Mouse (Mus musculus): Measurements from ENCODE around the gene Cd164l2. TPM values are rescaled to one million over a fixed set of nuclear protein-coding genes. Genes with fewer than 3 reads are reported as not detected.

Gene Cd164l2
- polyA plus RNA-seq (2014; fragmentation: Nextera tagmentation; extraction: Ambion mirVana) = 1.9 and 2.5 TPM in 2 replicates

- 2% methylated on average over 52 of the region's 52 CpGs for WGBS
- H3K36me3 ChIP-seq (ENCODE audit: control insufficient read depth, insufficient read depth, low read length) = no peaks in the 10 kb centered on the region
- H3K4me1 ChIP-seq (replicated peaks; ENCODE audit: control insufficient read depth, insufficient read depth, low read length) = peaks cover 11% of the 10 kb centered on the region
- ATAC-seq (replicated peaks; ENCODE audit: low FRiP score, low TSS enrichment, low read depth) = peak; percentile 56
- H3K9ac ChIP-seq (ENCODE audit: low read length) = peak within 1 kb of the TSS; percentile 33
- no peaks in the 10 kb centered on the region for H3K9me3 ChIP-seq (ENCODE audit: control insufficient read depth, low read length)
- DNase-seq (ENCODE audit: low spot score) = peak; percentile 71
- H3K4me2 ChIP-seq (ENCODE audit: low read length) = peak within 1 kb of the TSS; percentile 90
- peak within 1 kb of the TSS; percentile 52 for H3K4me3 ChIP-seq (ENCODE audit: low read depth, low read length)
- H3K27ac ChIP-seq (ENCODE audit: low read depth) = no peak within 1 kb of the TSS
- peaks cover 24% of the 10 kb centered on the region for H3K27me3 ChIP-seq (replicated peaks; ENCODE audit: control insufficient read depth, insufficient read depth, low read length)
Observed at GRCm38 (mm10) chr4:133211751-133212561, at the start of gene Cd164l2, which contains the start of gene Gpr3. Gene Cd164l2 (plus strand): TSS chr4:133212131. Gene Gpr3 (minus strand): TSS chr4:133212536.

- Histone ChIP-seq H3K4me1 (replicated peaks; ENCODE audit: control insufficient read depth, insufficient read depth, low read length) (peaks cover 2% of the 10 kb centered on the region; the same call in 1 of the 2 replicates), H3K4me3 (ENCODE audit: low read depth, low read length) (no peak overlapping the region), H3K36me3 (ENCODE audit: control insufficient read depth, insufficient read depth, low read length) (peaks cover 34% of the 10 kb centered on the region), H3K9ac (ENCODE audit: low read length) (no peak overlapping the region), H3K9me3 (ENCODE audit: control insufficient read depth, low read length) (no peaks in the 10 kb centered on the region), H3K27ac (ENCODE audit: low read depth) (no peak overlapping the region), H3K27me3 (replicated peaks; ENCODE audit: control insufficient read depth, insufficient read depth, low read length) (no peaks in the 10 kb centered on the region), H3K4me2 (ENCODE audit: low read length) (no peak overlapping the region)
- WGBS = 70% methylated on average over 6 of the region's 6 CpGs
- ATAC-seq (replicated peaks; ENCODE audit: low FRiP score, low TSS enrichment, low read depth) (no peak), DNase-seq (ENCODE audit: low spot score) (no peak)
Observed at GRCm38 (mm10) chr4:133162196-133162595, 49.7 kb upstream of the Cd164l2 start.

- ATAC-seq (replicated peaks; ENCODE audit: low FRiP score, low TSS enrichment, low read depth) (no peak), DNase-seq (ENCODE audit: low spot score) (no peak)
- Histone ChIP-seq H3K9me3 (ENCODE audit: control insufficient read depth, low read length) (no peaks in the 10 kb centered on the region), H3K4me2 (ENCODE audit: low read length) (no peak overlapping the region), H3K27ac (ENCODE audit: low read depth) (no peak overlapping the region), H3K4me3 (ENCODE audit: low read depth, low read length) (no peak overlapping the region), H3K9ac (ENCODE audit: low read length) (no peak overlapping the region), H3K4me1 (replicated peaks; ENCODE audit: control insufficient read depth, insufficient read depth, low read length) (peaks cover 19% of the 10 kb centered on the region), H3K27me3 (replicated peaks; ENCODE audit: control insufficient read depth, insufficient read depth, low read length) (no peaks in the 10 kb centered on the region), H3K36me3 (ENCODE audit: control insufficient read depth, insufficient read depth, low read length) (peaks cover 25% of the 10 kb centered on the region)
- WGBS = 79% methylated on average over 9 of the region's 9 CpGs
Observed at GRCm38 (mm10) chr4:133166773-133167172, 45.2 kb upstream of the Cd164l2 start.

- Histone ChIP-seq H3K9me3 (ENCODE audit: control insufficient read depth, low read length) (no peaks in the 10 kb centered on the region), H3K4me3 (ENCODE audit: low read depth, low read length) (no peak overlapping the region), H3K27ac (ENCODE audit: low read depth) (peak overlapping the region; percentile 36), H3K27me3 (replicated peaks; ENCODE audit: control insufficient read depth, insufficient read depth, low read length) (no peaks in the 10 kb centered on the region), H3K4me2 (ENCODE audit: low read length) (no peak overlapping the region), H3K36me3 (ENCODE audit: control insufficient read depth, insufficient read depth, low read length) (peaks cover 21% of the 10 kb centered on the region), H3K4me1 (replicated peaks; ENCODE audit: control insufficient read depth, insufficient read depth, low read length) (peaks cover 32% of the 10 kb centered on the region), H3K9ac (ENCODE audit: low read length) (no peak overlapping the region)
- peak; percentile 60 for DNase-seq (ENCODE audit: low spot score)
- ATAC-seq (replicated peaks; ENCODE audit: low FRiP score, low TSS enrichment, low read depth) = peak; percentile 80; the same call in 1 of the 2 replicates
- WGBS = 71% methylated on average over 10 of the region's 10 CpGs
Observed at GRCm38 (mm10) chr4:133169237-133170055, 42.5 kb upstream of the Cd164l2 start.

- Histone ChIP-seq H3K9me3 (ENCODE audit: control insufficient read depth, low read length) (no peaks in the 10 kb centered on the region), H3K27ac (ENCODE audit: low read depth) (peak overlapping the region; percentile 36; the same call in 1 of the 2 replicates), H3K27me3 (replicated peaks; ENCODE audit: control insufficient read depth, insufficient read depth, low read length) (no peaks in the 10 kb centered on the region), H3K4me1 (replicated peaks; ENCODE audit: control insufficient read depth, insufficient read depth, low read length) (peaks cover 37% of the 10 kb centered on the region), H3K36me3 (ENCODE audit: control insufficient read depth, insufficient read depth, low read length) (peaks cover 15% of the 10 kb centered on the region), H3K9ac (ENCODE audit: low read length) (no peak overlapping the region), H3K4me3 (ENCODE audit: low read depth, low read length) (no peak overlapping the region), H3K4me2 (ENCODE audit: low read length) (no peak overlapping the region)
- DNase-seq (ENCODE audit: low spot score) = no peak
- no peak for ATAC-seq (replicated peaks; ENCODE audit: low FRiP score, low TSS enrichment, low read depth)
- 73% methylated on average over 3 of the region's 3 CpGs for WGBS
Observed at GRCm38 (mm10) chr4:133170056-133170524, 41.8 kb upstream of the Cd164l2 start.

- Histone ChIP-seq H3K27me3 (replicated peaks; ENCODE audit: control insufficient read depth, insufficient read depth, low read length) (no peaks in the 10 kb centered on the region), H3K27ac (ENCODE audit: low read depth) (no peak overlapping the region), H3K4me1 (replicated peaks; ENCODE audit: control insufficient read depth, insufficient read depth, low read length) (peaks cover 42% of the 10 kb centered on the region), H3K36me3 (ENCODE audit: control insufficient read depth, insufficient read depth, low read length) (peaks cover 12% of the 10 kb centered on the region), H3K4me2 (ENCODE audit: low read length) (no peak overlapping the region), H3K4me3 (ENCODE audit: low read depth, low read length) (no peak overlapping the region), H3K9ac (ENCODE audit: low read length) (no peak overlapping the region), H3K9me3 (ENCODE audit: control insufficient read depth, low read length) (no peaks in the 10 kb centered on the region)
- no peak for DNase-seq (ENCODE audit: low spot score)
- ATAC-seq (replicated peaks; ENCODE audit: low FRiP score, low TSS enrichment, low read depth) = no peak
Observed at GRCm38 (mm10) chr4:133170616-133171015, 41.3 kb upstream of the Cd164l2 start.

GRCm38 (mm10) chr4:133172451-133172850 lies 39.5 kb upstream of the Cd164l2 start:
- Histone ChIP-seq H3K36me3 (ENCODE audit: control insufficient read depth, insufficient read depth, low read length) (peaks cover 6% of the 10 kb centered on the region), H3K4me3 (ENCODE audit: low read depth, low read length) (no peak overlapping the region), H3K9ac (ENCODE audit: low read length) (no peak overlapping the region), H3K27me3 (replicated peaks; ENCODE audit: control insufficient read depth, insufficient read depth, low read length) (no peaks in the 10 kb centered on the region), H3K9me3 (ENCODE audit: control insufficient read depth, low read length) (no peaks in the 10 kb centered on the region), H3K4me1 (replicated peaks; ENCODE audit: control insufficient read depth, insufficient read depth, low read length) (peaks cover 57% of the 10 kb centered on the region), H3K27ac (ENCODE audit: low read depth) (no peak overlapping the region), H3K4me2 (ENCODE audit: low read length) (no peak overlapping the region)
- WGBS = 90% methylated on average over 4 of the region's 4 CpGs
- ATAC-seq (replicated peaks; ENCODE audit: low FRiP score, low TSS enrichment, low read depth) (no peak), DNase-seq (ENCODE audit: low spot score) (no peak)

GRCm38 (mm10) chr4:133174361-133174760 lies 37.6 kb upstream of the Cd164l2 start:
- Histone ChIP-seq H3K36me3 (ENCODE audit: control insufficient read depth, insufficient read depth, low read length) (peaks cover 25% of the 10 kb centered on the region), H3K4me1 (replicated peaks; ENCODE audit: control insufficient read depth, insufficient read depth, low read length) (peaks cover 53% of the 10 kb centered on the region), H3K27me3 (replicated peaks; ENCODE audit: control insufficient read depth, insufficient read depth, low read length) (no peaks in the 10 kb centered on the region), H3K27ac (ENCODE audit: low read depth) (peak overlapping the region; percentile 81), H3K9ac (ENCODE audit: low read length) (no peak overlapping the region), H3K4me2 (ENCODE audit: low read length) (peak overlapping the region; percentile 37), H3K9me3 (ENCODE audit: control insufficient read depth, low read length) (no peaks in the 10 kb centered on the region), H3K4me3 (ENCODE audit: low read depth, low read length) (0 out of 2 replicates have a peak overlapping the region, but pooled peaks have one; percentile 6)
- ATAC-seq (replicated peaks; ENCODE audit: low FRiP score, low TSS enrichment, low read depth) = no peak
- no peak for DNase-seq (ENCODE audit: low spot score)
- WGBS = 37% methylated on average over 4 of the region's 4 CpGs

Data from intestine, embryonic 14.5 days (tissue).